8 mouse cellular contexts compared by ENCODE assay signal in genomic region chr11:53769760-53770124, GRCm38 (mm10). TPM values are rescaled to one million over a fixed set of nuclear protein-coding genes. Genes with fewer than 3 reads are reported as not detected.
DNase-seq lines count a peak whose midpoint lies in the region; ATAC-seq and TF ChIP-seq lines count a peak whose summit lies in the region.

Gene Irf1, plus strand, starts transcription at chr11:53770014.

- peaks cover 6% of the 10 kb centered on the region for H3K27me3 ChIP-seq in hindbrain, embryonic 16.5 days (replicated peaks; ENCODE audit: control insufficient read depth, insufficient read depth, low read length)

- H3K4me3 ChIP-seq in gastrocnemius, adult 2 months, result peak within 1 kb of the TSS; percentile 98
- H3K4me3 ChIP-seq in hindbrain, embryonic 16.5 days (ENCODE audit: low read length), result peak within 1 kb of the TSS; percentile 79

- WGBS in hindbrain, embryonic 16.5 days, result under 1% methylated on average over 40 of the region's 40 CpGs

- no peaks in the 10 kb centered on the region for H3K9me3 ChIP-seq in hindbrain, embryonic 16.5 days (ENCODE audit: control insufficient read depth, low read length)

- peak within 1 kb of the TSS; percentile 91 for H3K4me2 ChIP-seq in hindbrain, embryonic 16.5 days (ENCODE audit: low read length)

- TF ChIP-seq CTCF in gastrocnemius, adult 2 months (IDR thresholded peaks at IDR 0.05), result no peak

- peak within 1 kb of the TSS; percentile 75 for H3K9ac ChIP-seq in hindbrain, embryonic 16.5 days (ENCODE audit: low read depth, low read length)

- H3K27ac ChIP-seq in gastrocnemius, adult 2 months, result peak within 1 kb of the TSS; percentile 94
- no peak within 1 kb of the TSS for H3K27ac ChIP-seq in hindbrain, embryonic 16.5 days (ENCODE audit: low read depth, low read length)

- peaks cover 4% of the 10 kb centered on the region; the same call in 1 of the 2 replicates for H3K4me1 ChIP-seq in hindbrain, embryonic 16.5 days (ENCODE audit: control insufficient read depth, insufficient read depth, low read depth, low read length)

- no peaks in the 10 kb centered on the region for H3K36me3 ChIP-seq in hindbrain, embryonic 16.5 days (ENCODE audit: control insufficient read depth, insufficient read depth, low read length)

- DNase-seq in ZHBTc4 (ENCODE audit: low read depth, low spot score), result peak; percentile 99
- peak; percentile 96 for DNase-seq in gastrocnemius, adult 2 months
- DNase-seq in left cerebral cortex, adult 18-20 months (ENCODE audit: low spot score in 2 of 2), result peak; percentile 81 to 90
- peak; percentile 98 for DNase-seq in lung, postnatal 4 days
- peak; percentile 74 for DNase-seq in retina, postnatal 7 days (ENCODE audit: low read depth, low spot score)
- peak; percentile 83 for DNase-seq in urinary bladder, adult 2 months (ENCODE audit: low spot score)

- peak; percentile 83 for ATAC-seq in common myeloid progenitor, adult 5-6 weeks (replicated peaks; ENCODE audit: low read depth, poor library complexity, severe bottlenecking)
- ATAC-seq in hindbrain, embryonic 16.5 days, result peak; percentile 95

- intact Hi-C loops in gastrocnemius, adult 2 months (cut with DNase I), result no loop called here

RNA-seq across cellular contexts. Expression of gene Irf1, which starts in this region (rescaled TPM):
- total RNA-seq in common myeloid progenitor, adult 5-6 weeks (2017), result 57.2 and 69.8 TPM in 2 replicates
- total RNA-seq in gastrocnemius, adult 2 months (2021), result 1 to 10 TPM; 6.2 to 7.0 TPM
- 3.5 and 3.9 TPM in 2 replicates for polyA plus RNA-seq in hindbrain, embryonic 16.5 days (2015; fragmentation: Nextera tagmentation; extraction: Ambion mirVana)
- 1 to 10 TPM; 7.8 to 8.3 TPM for total RNA-seq in left cerebral cortex, adult 18-20 months (2021)
- 71.6 and 89.5 TPM in 2 replicates for polyA plus RNA-seq in urinary bladder, adult 2 months (2012; rRNA removed)

Comparison
In these comparisons a context has a peak if more than half of its experiments do, and no peak if none do; other contexts are left out.
1. RNA of gene Irf1 (polyA plus RNA-seq): 71.6 to 89.5 TPM in urinary bladder, adult 2 months; 3.5 to 3.9 TPM in hindbrain, embryonic 16.5 days; every median in the first group is over 10 times any median in the second.
2. Peak in every context shown above with its lines, with median percentiles within 50 percentile points of each other: DNase-seq.